Mouse (Mus musculus) CH12F3 (cell line): Measurements from ENCODE around the gene Serpina6.

Source experiments
- in situ Hi-C: fragments of 300-500 bp; cut with MboI; formaldehyde crosslinking; loops from 2 replicates; pipeline ENCODE4 v1.14.3; 2020; ENCODE audit warnings: low sequenced_read_pairs

Gene Serpina6

GRCm38 (mm10) chr12:103657991-103658390 is 979 bp upstream of the Serpina6 start:
- in situ Hi-C loops = no loop called here

- in situ Hi-C loops = no loop called here
Observed at GRCm38 (mm10) chr12:103655123-103656044, 1.6 kb downstream of the Serpina6 start.

GRCm38 (mm10) chr12:103653836-103654235 is 3.2 kb downstream of the Serpina6 start:
- in situ Hi-C loops = no loop called here

- in situ Hi-C loops = no loop called here
Observed at GRCm38 (mm10) chr12:103646314-103646713, 10.7 kb downstream of the Serpina6 start.

GRCm38 (mm10) chr12:103644601-103645000 is 12.4 kb downstream of the Serpina6 start:
- in situ Hi-C loops = no loop called here

GRCm38 (mm10) chr12:103643818-103644217 is 13.2 kb downstream of the Serpina6 start:
- in situ Hi-C loops = no loop called here

- in situ Hi-C loops = no loop called here
Observed at GRCm38 (mm10) chr12:103643336-103643735, 13.7 kb downstream of the Serpina6 start.

GRCm38 (mm10) chr12:103635846-103636245 is 21.2 kb downstream of the Serpina6 start:
- in situ Hi-C loops = no loop called here

GRCm38 (mm10) chr12:103634430-103634829 is 22.6 kb downstream of the Serpina6 start:
- in situ Hi-C loops = no loop called here

GRCm38 (mm10) chr12:103631203-103631612 is 25.8 kb downstream of the Serpina6 start, which contains the start of gene Serpina10:
TSS of gene Serpina10 (minus strand) at chr12:103631444.
- in situ Hi-C loops = no loop called here

GRCm38 (mm10) chr12:103616860-103617261 is 40.2 kb downstream of the Serpina6 start:
- in situ Hi-C loops = no loop called here

GRCm38 (mm10) chr12:103615734-103616133 is 41.3 kb downstream of the Serpina6 start:
- in situ Hi-C loops = no loop called here

- in situ Hi-C loops = no loop called here
Observed at GRCm38 (mm10) chr12:103615141-103615540, 41.9 kb downstream of the Serpina6 start.

GRCm38 (mm10) chr12:103601839-103602238 is 55.2 kb downstream of the Serpina6 start:
- in situ Hi-C loops = no loop called here

GRCm38 (mm10) chr12:103600364-103600763 is 56.6 kb downstream of the Serpina6 start:
- in situ Hi-C loops = no loop called here

GRCm38 (mm10) chr12:103598411-103598810 is 58.6 kb downstream of the Serpina6 start:
- in situ Hi-C loops = no loop called here
